Mouse (Mus musculus) frontal cortex, adult (tissue): ENCODE measurements at regions not wholly inside any gene's neighbourhood (a gene's known extent, or its start where the extent isn't known, plus 50 kb on each side); places are given as distances from the start of the nearest gene placed in this dataset.

Experiments used
- ATAC-seq: cut with Nextera tagmentation; 2 replicates; pipeline ENCODE4 v1.9.2; 2017; ENCODE audit warnings: mild to moderate bottlenecking, moderate library complexity, mixed read lengths; ENCODE audit not compliant: low TSS enrichment

DNA sequence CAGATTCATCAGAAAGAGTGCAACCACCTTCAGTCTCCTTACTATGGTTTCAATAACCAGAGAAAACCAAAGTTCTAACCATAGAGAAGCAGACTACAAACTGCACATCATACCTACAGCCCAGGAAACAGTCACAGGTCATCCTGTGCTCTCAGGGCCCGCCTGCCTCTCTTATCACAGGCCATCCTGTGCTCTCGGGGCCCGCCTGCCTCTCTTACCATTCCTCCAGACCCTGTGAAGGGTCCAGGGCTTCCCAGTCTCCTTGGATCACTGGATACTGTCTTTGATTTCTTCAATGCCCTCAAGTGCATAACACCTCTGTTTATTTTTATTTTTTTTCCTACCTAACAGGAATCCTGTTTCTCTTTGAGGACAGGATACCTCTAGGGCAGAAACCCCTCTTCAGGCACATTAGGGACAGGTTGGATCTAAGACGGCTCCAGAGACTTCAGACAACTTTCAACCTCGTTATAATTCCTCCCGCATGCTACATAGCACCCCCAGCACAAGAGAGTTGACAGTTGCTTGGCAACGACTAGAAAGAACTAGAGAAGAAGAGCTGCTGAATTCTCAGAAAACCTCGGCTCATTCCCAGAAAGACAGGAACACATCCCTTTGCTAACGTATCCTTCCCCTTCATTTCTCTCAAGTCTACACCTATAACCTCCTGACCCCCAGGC lies 95.4 kb upstream of the Bmper start:
- peak; percentile 79; the same call in 1 of the 2 replicates for ATAC-seq

DNA sequence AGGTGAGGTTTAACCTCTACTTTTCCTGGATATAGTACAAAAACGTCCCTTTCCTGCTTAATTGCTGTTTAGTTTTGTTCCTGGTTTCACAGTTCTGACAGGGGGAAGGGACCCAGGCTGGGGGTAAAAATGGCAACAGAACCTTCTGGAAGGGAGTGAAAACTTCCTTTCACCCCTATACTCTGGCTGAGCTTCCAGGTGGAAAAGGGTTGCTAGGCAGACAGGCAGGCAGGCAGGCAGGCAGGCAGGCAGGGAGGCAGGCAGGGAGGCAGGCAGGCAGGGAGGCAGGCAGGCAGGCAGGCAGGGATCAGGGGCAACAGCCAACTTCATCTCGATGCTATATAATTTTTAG lies 94.9 kb upstream of the Bmper start:
- ATAC-seq: no peak

GRCm38 (mm10) chr9:23134006-23134405 lies 88.9 kb upstream of the Bmper start:
- ATAC-seq: no peak

DNA sequence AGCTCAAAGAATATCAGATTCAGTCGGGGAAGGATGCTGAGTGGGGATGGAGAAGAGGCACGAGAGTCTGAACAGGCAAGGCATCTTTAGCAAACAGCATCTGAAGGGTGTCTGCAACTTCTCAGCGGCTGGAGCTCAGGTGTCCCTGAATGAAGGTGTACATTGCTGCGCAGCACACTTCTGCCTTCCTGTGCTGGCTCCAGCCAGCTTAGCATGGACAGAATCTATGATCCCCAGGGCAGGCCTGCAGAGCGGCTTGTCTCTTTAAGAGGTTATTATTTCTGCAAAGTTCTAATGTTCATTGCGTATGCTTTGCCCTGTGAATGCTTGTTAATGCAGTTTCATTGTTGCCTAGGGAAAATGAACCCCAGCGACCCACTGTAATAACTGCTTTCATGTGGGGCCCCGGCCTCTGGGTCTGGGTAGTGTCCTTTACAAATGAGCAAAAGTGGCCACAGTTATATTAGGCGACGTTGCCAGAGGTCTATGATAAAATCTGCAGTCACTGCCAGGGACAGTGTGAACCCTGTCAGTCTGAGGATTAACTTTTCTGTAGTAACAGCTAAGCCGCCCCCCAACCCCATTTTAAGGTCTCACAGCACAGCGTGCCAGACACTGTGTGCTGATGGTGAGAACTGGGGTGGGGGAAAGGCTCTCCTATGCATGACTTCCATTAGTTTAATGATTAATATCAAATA lies 88.3 kb upstream of the Bmper start:
- ATAC-seq: no peak

DNA sequence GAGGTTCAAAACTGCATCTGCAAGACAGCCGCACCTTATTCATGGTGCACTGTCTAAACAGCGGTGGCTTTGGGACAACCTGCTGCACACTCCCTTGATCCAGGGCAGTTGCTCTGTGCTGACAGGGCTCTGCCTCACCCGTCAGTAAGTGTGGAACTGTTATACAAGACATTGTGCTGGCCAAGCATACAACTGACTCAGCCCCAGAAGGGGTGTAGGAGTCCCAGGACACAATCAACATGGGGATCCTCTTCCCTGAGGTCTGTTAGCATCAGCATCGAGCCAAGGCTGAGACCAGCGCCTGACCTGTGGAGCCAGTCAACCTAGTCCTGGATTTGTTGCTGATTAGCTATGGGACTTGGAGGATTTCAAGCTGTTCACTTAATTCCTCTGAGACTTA lies 86.4 kb upstream of the Bmper start:
- no peak for ATAC-seq

DNA sequence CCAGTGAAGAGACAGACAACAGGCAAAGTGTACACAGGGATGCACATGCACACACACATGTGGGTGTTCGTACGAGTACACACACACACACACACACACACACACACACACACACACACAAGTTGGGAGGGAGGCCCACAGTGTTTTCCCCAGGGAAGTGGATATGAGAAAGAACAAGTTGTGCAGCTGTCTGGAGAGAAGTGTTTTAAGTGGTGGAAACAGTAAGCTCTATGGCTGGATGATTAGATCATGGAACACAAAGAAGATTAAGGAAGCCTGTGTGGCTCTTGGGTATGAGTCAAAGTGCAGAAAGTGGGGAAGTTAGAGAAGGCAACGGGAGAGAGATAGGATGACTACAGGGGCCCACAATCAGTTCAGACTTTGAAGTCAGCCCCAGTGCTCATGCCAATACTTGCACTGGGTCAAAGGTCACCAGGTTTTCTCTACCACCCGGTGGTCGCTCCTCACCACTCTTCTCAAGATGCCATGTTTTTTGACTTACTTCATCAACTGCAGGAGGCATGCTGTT lies 85.1 kb upstream of the Bmper start:
- no peak for ATAC-seq

GRCm38 (mm10) chr9:23139580-23140162 lies 83.2 kb upstream of the Bmper start:
- no peak for ATAC-seq

GRCm38 (mm10) chr9:23144281-23144680 lies 78.6 kb upstream of the Bmper start:
- ATAC-seq: no peak

DNA sequence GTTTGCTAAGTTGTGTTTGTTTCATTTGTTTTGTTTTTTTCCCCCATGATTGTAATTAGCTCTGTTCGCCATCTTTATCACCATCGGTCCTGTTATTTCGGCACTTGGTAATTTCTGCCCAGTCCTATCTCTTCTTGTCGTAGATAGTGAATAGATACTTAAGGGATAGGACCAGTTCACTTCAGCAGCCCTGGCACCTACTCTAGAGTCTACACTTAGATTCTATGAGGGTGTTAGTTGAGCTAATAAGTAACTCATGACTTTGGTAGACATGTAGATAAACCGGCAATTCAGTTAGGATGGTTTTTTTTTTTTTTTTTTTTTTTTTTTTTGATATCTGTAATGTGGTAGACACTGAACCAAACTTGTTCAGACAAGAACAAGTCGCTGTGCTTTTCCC lies 72.5 kb upstream of the Bmper start:
- ATAC-seq: no peak

DNA sequence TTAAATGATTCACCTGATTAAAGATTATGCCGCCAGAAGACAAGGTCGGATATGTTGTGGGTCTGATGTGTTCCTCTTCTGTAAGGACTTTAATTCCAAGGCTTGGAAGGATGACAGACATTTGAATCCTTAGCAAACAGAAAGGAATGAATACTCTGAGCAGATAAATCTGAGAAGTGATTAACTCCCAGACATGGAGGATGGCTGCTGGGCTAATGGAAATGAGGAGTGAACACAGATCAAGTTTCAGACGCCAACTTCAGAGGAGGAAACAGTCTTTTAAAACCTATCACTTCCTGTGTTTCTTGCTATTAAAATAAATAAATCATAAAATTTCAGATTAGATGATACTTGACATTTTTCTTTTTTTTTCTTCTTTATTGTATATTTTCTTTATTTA lies 72.0 kb upstream of the Bmper start:
- no peak for ATAC-seq

DNA sequence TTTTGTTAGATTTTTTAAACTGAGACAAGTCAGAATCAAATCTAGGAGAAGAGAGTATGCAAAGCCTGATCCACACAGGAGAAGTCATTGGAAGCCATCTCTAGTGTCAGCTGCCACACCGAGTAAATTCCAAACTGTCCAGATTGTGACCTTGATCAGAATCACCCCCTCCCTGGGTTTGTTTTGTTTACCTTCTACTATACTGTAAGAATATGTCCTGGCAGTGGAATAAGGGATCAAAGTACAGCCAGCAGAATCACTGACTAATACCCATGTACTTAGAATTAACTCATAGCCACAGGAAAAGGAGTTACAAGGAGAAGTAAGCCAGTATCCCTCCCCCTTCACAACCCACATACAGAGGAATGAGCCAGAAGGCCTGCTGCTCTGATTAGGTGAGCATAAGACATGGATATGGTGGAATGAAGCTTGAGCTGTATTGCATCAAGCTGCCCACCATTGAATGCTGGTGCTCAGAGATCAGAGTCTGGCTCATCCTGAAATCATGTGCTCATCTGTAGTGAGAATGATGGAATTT lies 70.9 kb upstream of the Bmper start:
- ATAC-seq: no peak

GRCm38 (mm10) chr9:23156820-23157570 lies 65.9 kb upstream of the Bmper start:
- ATAC-seq: no peak

- ATAC-seq: no peak
These were observed 64.4 kb upstream of the Bmper start for GRCm38 (mm10) chr9:23158499-23158898.

GRCm38 (mm10) chr9:23161346-23161745 lies 61.5 kb upstream of the Bmper start:
- ATAC-seq: no peak

GRCm38 (mm10) chr9:23167056-23167591 lies 55.8 kb upstream of the Bmper start:
- ATAC-seq: peak; percentile 89

GRCm38 (mm10) chr9:23167716-23168115 lies 55.2 kb upstream of the Bmper start:
- no peak for ATAC-seq

DNA sequence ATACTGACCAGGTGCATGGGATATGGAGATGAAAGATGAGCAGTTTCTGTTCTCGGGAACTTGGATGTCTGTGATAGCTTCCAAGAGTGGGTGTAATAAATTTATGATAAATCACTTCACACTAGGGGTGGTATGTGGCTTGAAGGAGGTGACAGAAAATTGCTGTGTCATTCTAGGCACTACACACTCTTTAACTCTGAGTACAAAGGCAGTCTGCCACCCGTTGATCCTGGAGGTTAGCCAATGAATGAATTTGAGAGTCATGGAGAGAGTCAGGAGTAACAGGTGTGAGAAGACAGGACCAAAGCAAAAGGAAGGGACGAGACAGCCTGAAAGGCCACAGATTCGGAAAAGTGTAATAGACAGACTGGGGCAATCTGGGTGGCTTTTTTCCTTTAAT lies 54.7 kb upstream of the Bmper start:
- ATAC-seq: no peak

- peak; percentile 88 for ATAC-seq
These were observed 51.5 kb upstream of the Bmper start for GRCm38 (mm10) chr9:23171361-23171760.
